Mouse (Mus musculus) spleen, adult 18-20 months (tissue): ENCODE data around the gene Map2.

Source experiments
- DNase-seq, 2 experiments: peaks; one replicate each; pipeline ENCODE4 v3.0.0; 2022; ENCODE audit warnings: mixed read lengths in 2 of 2

Gene Map2

DNA sequence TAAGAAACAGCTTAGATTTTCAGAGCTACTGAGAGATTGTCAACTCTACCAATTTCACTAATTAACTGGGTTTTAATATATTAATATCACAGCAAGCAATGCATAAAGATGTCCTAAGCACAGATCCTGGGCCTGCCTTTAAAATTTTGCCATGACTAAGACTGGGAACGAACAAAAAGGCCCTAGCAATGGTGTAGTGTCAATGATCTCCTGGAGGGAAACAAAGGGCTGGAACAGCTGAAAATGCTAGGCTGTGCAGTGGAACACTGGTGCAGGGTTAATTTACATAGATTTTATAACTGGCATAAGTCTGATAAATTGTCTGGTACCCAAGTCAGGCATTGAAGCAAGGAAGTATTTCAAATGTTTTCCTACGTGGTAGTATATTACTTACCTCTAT lies 220.8 kb downstream of the Map2 start:
- DNase-seq: no peak

DNA sequence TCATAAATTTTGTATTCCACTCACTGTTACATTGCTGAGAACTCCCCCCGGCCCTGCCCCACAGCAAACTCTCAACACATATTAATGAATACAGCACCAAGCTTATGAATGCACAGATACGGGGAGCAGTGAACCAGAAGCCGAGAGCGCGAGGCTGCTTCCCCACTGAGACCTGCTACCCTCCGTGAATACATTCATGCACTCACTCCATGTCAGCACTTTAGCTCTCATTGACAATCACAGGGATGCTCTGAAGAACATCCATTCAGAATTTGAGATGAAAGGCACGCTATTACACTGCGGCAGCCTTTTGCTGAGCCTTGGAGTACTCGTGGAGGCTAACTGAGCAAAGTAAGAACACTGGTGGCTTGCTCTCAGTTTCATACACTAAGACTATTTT lies 226.8 kb downstream of the Map2 start:
- DNase-seq: no peak

DNA sequence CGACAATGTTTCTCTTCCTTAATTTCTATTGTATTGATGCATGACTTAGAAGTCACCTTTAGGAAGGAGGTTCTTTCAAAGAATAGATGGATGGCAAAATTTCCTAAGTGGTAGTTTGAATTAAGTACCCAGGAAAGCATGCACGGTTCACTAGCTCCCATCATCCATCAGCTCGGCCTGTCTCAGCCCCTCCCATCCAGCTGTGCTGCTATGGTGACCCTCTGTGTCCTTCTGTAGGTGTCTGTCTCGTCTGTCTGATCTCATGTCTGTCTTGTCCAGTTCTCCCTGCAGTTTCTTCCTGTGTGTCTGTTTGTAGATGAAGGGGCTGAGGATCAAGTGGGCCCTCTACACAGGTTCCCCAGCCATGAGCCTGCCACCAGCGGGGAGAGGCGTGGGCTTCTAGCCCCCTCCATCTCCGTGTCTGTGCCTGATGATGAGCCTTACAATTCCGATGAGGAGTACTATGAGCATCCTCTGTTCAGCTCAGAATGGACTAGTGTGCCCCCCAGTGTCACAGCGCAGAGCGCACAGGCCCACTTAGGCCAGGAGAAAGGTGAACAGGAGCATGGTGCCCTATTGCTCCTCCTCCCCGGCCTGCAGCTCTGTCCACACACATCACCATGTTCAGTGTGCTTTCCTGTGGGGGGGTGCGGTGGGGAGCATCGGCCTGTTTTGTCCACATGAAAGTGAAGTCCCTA lies 232.3 kb downstream of the Map2 start:
- no peak for DNase-seq

DNA sequence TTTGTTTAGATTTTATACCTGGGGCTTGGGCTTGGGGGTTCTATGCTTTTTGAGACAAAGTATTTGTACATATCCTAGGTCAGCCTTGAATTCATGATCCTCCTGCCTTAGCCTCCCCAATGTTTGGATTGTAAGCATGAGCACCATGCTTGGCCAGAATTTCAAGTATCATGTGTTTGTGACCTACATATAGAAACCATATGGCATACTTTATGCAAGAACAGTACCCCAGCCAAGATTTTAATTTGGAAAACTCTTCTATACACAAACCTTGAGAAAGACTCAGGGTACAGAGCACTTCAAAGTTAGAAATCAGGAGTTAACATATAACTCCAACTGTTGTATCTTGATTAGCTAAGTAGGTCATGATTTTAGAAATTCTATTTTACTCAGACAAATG lies 243.3 kb downstream of the Map2 start:
- no peak for DNase-seq

DNA sequence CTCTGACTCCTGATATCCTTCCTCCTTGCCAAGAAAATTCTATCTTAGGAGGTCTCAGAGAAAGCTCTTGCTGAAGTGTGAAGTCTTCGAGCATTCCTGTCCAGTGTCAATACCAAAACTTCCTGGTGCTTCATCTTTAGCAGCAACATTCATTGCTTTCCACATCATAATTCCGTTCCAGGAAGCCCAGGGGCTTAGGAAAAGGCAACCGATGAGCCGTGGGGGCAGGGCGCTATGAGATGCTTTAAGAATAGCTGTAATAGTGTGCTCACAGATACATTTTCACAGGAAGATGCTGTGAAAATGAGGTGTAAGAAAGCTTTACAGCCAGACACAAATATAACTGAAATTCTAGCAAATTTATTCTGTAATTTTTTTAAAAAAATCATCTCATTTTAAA lies 251.0 kb downstream of the Map2 start:
- DNase-seq: no peak

DNA sequence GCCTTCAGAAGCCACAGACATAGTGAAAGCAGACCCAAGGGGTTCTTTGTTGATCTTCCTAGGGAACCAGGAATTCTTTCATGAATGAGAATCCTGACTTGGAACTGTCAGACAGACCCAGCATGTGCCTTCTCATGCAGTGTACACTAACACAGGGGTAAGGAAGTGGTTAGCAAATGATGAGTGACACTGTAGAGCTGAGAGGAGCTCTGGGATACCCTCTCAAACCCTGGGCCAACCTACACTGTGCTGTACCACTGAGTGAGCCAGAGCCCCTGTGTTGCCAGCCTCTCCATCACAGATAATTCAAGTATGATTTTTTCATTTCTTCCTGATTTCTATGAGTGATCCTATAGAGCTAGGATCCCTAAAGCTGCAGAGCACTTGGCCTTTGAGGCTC lies 255.9 kb downstream of the Map2 start:
- DNase-seq: no peak

DNA sequence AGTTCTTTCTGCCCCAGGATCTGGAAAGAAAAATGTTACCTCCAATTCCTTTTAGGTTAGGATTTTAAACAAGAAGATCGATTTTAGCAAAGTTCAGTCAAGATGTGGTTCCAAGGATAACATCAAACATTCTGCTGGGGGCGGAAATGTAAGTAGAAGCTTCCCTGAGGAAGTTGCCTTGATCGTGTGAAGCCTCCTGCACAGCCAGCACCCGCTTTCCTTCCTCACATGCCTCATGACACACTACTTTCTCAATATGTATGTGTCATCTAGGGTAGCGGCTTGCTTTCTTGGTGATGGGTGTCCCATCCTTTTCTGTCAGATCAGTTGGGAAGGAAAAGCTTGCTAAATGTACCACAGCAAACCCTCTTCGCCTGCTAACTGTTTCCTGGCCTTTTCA lies 256.4 kb downstream of the Map2 start:
- no peak for DNase-seq

DNA sequence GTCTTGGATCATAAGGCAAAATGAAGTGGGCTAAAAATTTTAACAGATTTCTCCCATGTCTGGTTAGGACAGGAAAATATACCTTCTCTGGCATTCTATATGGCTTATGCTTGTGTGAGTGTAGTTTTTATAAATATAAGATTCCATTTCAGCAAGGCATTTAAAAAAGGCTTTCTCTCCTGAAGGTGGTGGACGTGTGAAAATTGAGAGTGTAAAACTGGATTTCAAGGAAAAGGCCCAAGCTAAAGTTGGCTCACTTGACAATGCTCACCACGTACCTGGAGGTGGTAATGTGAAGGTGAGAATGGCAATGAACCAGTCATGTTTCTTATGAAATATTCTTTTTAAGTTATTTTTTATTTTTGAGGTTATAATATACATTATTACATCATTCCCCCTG lies 263.0 kb downstream of the Map2 start:
- DNase-seq: no peak

DNA sequence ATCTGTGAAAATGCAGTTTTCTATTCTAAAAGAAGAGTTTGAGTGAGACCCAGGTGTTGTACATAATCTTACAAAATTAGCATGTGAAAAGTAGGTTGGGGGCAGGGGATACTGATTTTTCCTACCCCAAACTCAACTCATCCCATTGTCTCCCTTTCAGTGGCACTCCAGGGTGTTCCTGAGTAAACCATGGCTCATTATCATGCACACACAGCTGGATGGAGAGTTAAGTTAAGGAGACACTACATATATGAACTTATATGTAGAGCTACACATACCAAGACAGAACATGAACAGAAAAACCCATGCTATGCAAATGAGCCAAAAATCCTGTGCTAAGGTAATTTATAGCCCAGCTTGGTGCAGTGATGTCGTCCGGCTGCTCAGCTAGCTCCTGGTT lies 267.8 kb downstream of the Map2 start:
- no peak for DNase-seq

DNA sequence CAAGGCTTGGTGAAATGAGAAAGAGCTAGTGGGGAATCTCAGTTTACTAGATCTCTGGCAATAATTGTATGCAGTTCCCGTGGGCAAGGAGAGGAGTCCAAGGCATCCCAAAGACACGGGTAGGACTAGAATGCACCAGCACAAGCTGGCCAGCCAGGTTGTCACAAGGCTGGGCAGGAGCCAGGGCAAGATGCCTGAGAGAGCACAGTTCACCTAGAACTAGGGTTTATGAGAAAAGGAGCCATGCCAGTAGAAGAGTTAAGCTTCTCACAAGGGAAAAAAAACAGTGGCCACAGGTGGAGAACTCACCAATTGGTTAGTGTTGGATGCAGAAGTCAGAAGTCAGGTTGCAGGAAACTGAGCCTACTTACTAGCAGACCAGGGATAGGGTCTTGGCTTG lies 274.4 kb downstream of the Map2 start:
- no peak for DNase-seq

DNA sequence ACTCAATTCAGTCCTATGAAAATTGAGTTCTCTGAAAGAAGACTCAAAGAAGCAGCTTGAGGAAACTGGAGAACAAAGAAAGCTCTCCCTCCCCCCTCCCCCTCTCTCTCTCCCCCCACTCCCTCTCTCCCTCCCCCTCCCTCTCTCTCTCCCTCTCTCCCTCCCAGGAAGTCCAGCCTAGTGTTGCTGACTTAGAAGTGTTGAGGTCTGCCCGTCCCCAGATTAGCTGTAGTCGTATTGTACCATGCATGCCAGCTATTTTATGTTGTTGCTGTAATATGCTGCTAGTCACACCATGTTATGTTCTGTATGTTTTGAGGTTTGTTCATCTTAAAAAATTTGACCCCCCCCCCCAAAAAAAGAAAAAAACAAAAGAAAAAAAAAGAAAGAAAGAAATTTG lies 281.5 kb downstream of the Map2 start:
- no peak for DNase-seq

DNA sequence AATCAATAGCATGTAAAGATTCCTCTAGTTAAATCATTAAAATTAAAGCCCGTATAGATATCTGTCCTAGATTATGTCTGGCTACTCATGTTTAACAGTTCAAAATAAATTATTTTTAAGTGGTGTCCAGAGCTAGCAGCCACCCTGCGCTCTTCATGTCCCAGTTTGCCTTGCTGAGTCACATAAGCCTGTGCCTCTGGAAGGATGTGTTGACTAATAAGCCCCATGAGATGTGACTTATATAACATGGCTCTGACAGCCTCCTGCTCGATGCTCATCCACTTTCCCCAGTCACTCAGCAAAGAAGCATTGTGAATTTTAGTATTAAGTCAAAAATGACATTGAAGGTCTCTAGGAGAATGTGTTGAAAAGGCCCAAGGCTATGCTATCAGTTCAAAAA lies 282.7 kb downstream of the Map2 start:
- no peak for DNase-seq

DNA sequence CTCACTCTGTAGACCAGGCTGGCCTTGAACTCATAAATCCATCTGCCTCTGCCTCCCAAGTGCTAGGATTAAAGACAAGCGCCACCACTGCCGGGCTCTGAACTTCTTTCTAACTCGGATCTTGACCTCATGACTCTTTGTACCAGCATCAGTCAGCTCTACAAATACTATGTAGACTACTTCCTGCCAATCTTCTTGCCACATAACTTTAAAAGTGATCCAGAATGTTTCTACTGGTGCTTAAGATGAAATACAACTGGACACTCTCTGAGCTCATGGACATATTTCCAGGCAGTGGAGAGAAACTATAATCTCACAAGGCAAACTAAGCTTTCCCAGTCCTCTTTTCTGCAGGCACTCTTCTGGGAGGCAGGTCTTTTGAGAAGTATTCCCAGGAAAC lies 284.3 kb downstream of the Map2 start:
- no peak for DNase-seq

DNA sequence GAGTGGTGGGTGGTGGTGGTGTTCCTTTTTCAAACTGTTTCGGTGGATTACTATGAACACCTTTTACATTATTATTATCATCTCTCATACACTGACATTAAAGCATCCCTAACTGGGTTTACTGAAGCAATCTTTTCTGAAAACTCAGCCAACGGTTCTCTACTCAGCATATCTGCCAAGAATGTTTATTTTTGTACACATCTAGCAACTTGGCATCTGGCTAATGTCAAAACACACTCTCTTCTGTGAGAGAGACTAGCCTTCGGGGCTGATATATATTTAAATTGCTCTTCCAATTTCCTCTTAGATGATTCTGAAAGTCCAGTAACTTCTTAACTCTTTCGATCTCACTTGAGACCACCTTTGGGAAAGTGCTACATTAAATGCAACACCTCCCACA lies 285.8 kb downstream of the Map2 start:
- no peak for DNase-seq

DNA sequence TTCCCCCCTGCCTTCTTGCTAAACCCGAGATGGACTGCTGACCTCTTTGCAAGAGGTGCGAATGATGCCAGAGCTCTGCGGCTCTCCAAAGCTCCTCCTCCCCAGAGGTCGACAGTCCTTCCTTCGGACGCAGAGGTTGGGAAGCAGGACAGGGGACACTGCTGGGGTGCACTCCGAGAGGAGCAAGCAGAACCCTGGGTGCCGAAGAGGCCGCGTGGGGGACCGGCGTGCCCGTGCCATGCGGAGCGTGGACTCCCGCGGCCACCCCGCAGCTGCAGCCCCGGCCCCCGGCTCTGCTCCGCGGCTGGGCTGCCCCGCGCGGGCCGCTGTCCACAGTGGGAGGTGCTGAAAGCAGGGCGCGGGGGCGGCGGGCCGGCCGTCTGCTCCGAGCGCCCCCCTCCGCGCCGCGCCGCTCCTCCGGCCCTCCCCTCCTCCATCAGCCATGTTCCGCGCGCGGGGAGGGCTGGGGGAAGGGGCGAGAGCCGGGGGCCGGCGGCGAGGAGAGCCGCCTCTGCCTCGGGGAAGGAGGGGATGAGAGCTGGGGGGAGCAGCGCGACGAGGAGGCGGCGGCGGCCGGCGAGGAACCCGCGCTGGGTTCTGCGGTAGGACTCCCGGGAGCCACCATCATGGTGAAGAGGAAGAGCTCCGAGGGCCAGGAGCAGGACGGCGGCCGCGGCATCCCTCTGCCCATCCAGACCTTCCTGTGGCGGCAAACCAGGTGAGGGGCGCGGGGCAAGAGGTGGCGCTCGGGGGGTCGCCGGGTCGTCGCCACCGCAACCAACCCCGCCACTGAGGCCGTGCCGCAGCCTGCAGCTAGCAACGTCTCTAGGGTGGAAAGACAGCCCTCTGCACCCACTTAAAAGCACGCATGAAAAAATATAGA lies 293.0 kb downstream of the Map2 start, which contains the start of gene Unc80:
Gene Unc80, plus strand, starts transcription at position 547 of the 883 bp plus-strand sequence.
- no peak for DNase-seq

DNA sequence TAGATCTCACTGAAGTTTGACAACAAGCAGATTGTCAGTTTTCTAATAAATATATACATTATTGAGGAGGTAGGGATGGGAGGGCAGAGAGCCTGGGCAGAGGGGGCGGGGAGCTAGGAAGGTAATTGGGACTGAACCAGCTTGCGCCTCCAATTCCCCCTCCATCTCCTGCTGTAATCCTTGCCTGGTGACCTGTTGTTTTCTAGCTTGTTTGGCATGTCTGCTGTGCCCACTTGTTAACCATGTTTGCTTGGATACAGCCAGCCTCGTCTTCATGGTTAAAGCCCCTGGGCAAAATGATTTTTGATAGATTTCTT lies 293.6 kb downstream of the Map2 start:
- DNase-seq: no peak

DNA sequence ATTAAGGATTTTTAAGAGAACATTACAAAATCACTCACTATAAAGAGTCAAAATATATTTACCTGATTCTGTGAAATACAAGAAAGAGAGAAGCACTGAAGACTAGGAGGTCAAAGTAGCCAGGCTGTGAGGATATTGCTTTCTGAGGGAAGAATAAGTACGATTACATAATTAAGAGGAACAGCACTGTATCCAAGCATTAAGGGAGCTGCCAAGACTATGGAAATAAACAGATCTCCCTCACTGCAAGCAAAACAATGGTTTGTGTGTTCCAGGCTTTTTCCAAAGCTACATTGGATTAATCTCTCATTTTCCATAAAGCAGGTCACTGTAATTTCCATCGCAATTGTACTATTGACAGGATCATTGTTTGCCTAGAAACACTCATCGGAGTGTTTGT lies 307.7 kb downstream of the Map2 start:
- no peak for DNase-seq
